In the genomic region with DNA sequence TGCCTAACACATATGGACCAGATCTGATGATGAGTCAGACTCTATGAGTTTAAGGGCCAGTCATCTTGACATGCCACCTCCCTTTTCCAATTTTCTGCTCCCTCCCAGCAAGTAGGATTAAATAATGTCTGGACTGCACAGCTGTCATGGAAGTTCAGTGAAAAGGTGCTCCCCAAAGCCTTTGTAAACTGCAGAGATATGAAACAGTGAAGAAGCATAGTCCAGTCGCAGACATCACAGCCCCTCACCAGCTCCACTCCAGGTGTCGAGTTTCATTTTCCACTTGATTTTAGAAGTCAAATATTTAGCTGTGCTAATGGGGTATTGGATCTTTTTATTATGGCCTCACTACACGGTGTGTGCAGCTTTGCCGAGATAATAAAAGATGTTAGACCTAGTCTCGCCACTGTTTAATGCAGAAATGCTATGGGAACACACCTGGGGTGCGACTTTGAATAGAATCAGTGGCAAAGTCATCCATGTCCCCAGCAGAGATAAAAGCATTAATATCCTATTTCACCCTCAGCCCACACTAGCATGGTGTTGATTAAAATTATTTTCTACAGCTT, we compare ENCODE assay signal across 24 mouse cellular contexts.
"Had no signal": no experiment of that assay in that cellular context is flagged by ENCODE, and none has a peak within 500 bp of the region (broad histone marks: within the 10 kb centered on the region; RNA-seq: fewer than 3 reads in every experiment).

No protein-coding gene starts in this region.

- H3K9ac ChIP-seq: heart, embryonic 12.5 days; hindbrain, embryonic 13.5 days; hindbrain, embryonic 15.5 days; kidney, embryonic 15.5 days; limb, embryonic 13.5 days; limb, embryonic 15.5 days; liver, embryonic 12.5 days; liver, embryonic 14.5 days had no signal

- H3K4me3 ChIP-seq: heart, embryonic 10.5 days; heart, embryonic 12.5 days; hindbrain, embryonic 13.5 days; hindbrain, embryonic 15.5 days; kidney, embryonic 15.5 days; limb, embryonic 13.5 days; limb, embryonic 15.5 days; liver, embryonic 12.5 days had no signal

- ATAC-seq: hindbrain, postnatal 0 days; intestine, embryonic 16.5 days; liver, embryonic 12.5 days had no signal

- H3K36me3 ChIP-seq: heart, embryonic 10.5 days; heart, embryonic 12.5 days; hindbrain, embryonic 13.5 days; hindbrain, embryonic 15.5 days; kidney, embryonic 15.5 days; limb, embryonic 13.5 days; limb, embryonic 15.5 days; liver, embryonic 12.5 days had no signal

- H3K27me3 ChIP-seq: heart, embryonic 12.5 days; hindbrain, embryonic 13.5 days; hindbrain, embryonic 15.5 days; kidney, embryonic 15.5 days; limb, embryonic 13.5 days; limb, embryonic 15.5 days; liver, embryonic 12.5 days had no signal

- H3K27ac ChIP-seq: heart, embryonic 10.5 days; hindbrain, embryonic 13.5 days; hindbrain, embryonic 15.5 days; hindbrain, postnatal 0 days; kidney, embryonic 15.5 days; kidney, postnatal 0 days; limb, embryonic 13.5 days; limb, embryonic 15.5 days; liver, embryonic 12.5 days; liver, embryonic 14.5 days had no signal

- DNase-seq: gastrocnemius, postnatal 14 days; gastrocnemius, postnatal 36 days; heart, adult 18-20 months; heart, postnatal 10 days; kidney, adult 11 months; kidney, adult 2 months; kidney, adult 9 months; kidney, postnatal 14 days; kidney, postnatal 36 days; layer of hippocampus, adult 9-11 months; layer of hippocampus, postnatal 36 days; left cerebral cortex, postnatal 4 days had no signal

- H3K4me1 ChIP-seq: heart, embryonic 10.5 days; heart, embryonic 12.5 days; hindbrain, embryonic 13.5 days; hindbrain, embryonic 15.5 days; kidney, embryonic 15.5 days; limb, embryonic 13.5 days; limb, embryonic 15.5 days; liver, embryonic 12.5 days had no signal

- H3K9me3 ChIP-seq: heart, embryonic 10.5 days; heart, embryonic 12.5 days; hindbrain, embryonic 13.5 days; hindbrain, embryonic 15.5 days; kidney, embryonic 15.5 days; limb, embryonic 13.5 days; limb, embryonic 15.5 days; liver, embryonic 12.5 days had no signal

- H3K4me2 ChIP-seq: heart, embryonic 12.5 days; hindbrain, embryonic 13.5 days; hindbrain, embryonic 15.5 days; kidney, embryonic 15.5 days; limb, embryonic 13.5 days; limb, embryonic 15.5 days; liver, embryonic 12.5 days had no signal
